Mouse (Mus musculus) myocyte (in vitro differentiated cells): ENCODE data around the gene Slc44a1. TPM values are rescaled to one million over a fixed set of nuclear protein-coding genes. Genes with fewer than 3 reads are reported as not detected.

Experiments used
- H3K27me3 ChIP-seq: one replicate; pipeline ENCODE4 v1.6.1; 2011; ENCODE audit not compliant: control insufficient read depth, insufficient read depth, insufficient read length
- H3K36me3 ChIP-seq: one replicate; pipeline ENCODE4 v1.6.1; 2011; ENCODE audit not compliant: control insufficient read depth, insufficient read depth
- H3K4me2 ChIP-seq: one replicate; pipeline ENCODE4 v1.6.1; 2011; ENCODE audit warnings: low read depth, control low read depth
- H3K4me3 ChIP-seq: one replicate; pipeline ENCODE4 v1.5.1; 2011; ENCODE audit warnings: mild to moderate bottlenecking, control low read depth, moderate library complexity
- H3K79me2 ChIP-seq: one replicate; pipeline ENCODE4 v1.6.1; 2011; ENCODE audit not compliant: control insufficient read depth, insufficient read depth
- H3ac ChIP-seq: one replicate; pipeline ENCODE4 v1.6.1; 2011; ENCODE audit not compliant: control insufficient read depth, insufficient read length
- CEBPB ChIP-seq: IDR thresholded peaks from 2 replicates; pipeline ENCODE4 v1.6.1; 2011; ENCODE audit warnings: mild to moderate bottlenecking, moderate library complexity; ENCODE audit not compliant: poor library complexity, insufficient read depth, severe bottlenecking
- E2F4 ChIP-seq: IDR thresholded peaks from one replicate; pipeline ENCODE4 v1.6.1; 2011; ENCODE audit warnings: mild to moderate bottlenecking, control low read depth, moderate library complexity; ENCODE audit not compliant: insufficient read depth
- MAX ChIP-seq: IDR thresholded peaks from one replicate; pipeline ENCODE4 v1.6.1; 2011; ENCODE audit warnings: low read depth, mild to moderate bottlenecking, control low read depth
- MYOD1 ChIP-seq, 3 experiments: IDR thresholded peaks; one replicate each; pipeline ENCODE4 v1.6.1; 2011; ENCODE audit warnings: control low read depth in 2 of 3, low read depth in 2 of 3, mild to moderate bottlenecking in 2 of 3, moderate library complexity in 1 of 3; ENCODE audit not compliant: insufficient read length in 2 of 3, control insufficient read depth in 1 of 3
- MYOG ChIP-seq, 3 experiments: IDR thresholded peaks; one replicate each; pipeline ENCODE4 v1.6.1; 2011; ENCODE audit warnings: control low read depth in 2 of 3, low read depth in 2 of 3, mild to moderate bottlenecking in 2 of 3; ENCODE audit not compliant: insufficient read length in 2 of 3, control insufficient read depth in 1 of 3, insufficient read depth in 1 of 3
- POLR2A ChIP-seq: IDR thresholded peaks from one replicate; pipeline ENCODE4 v1.6.1; 2011; ENCODE audit warnings: low read depth, mild to moderate bottlenecking, control low read depth, moderate library complexity; ENCODE audit not compliant: insufficient read length
- POLR2AphosphoS2 ChIP-seq: IDR thresholded peaks from one replicate; pipeline ENCODE4 v1.6.1; 2011; ENCODE audit warnings: low read depth, control low read depth; ENCODE audit not compliant: insufficient read length
- REST ChIP-seq: IDR thresholded peaks from one replicate; pipeline ENCODE4 v1.6.1; 2011; ENCODE audit warnings: mild to moderate bottlenecking, control low read depth, moderate library complexity; ENCODE audit not compliant: insufficient read depth, insufficient read length
- SRF ChIP-seq: IDR thresholded peaks from one replicate; pipeline ENCODE4 v1.6.1; 2011; ENCODE audit warnings: low read depth; ENCODE audit not compliant: control insufficient read depth, insufficient read length
- TCF12 ChIP-seq: IDR thresholded peaks from one replicate; pipeline ENCODE4 v1.6.1; 2011; ENCODE audit warnings: mild to moderate bottlenecking, control low read depth; ENCODE audit not compliant: poor library complexity, insufficient read depth, severe bottlenecking
- TCF3 ChIP-seq: IDR thresholded peaks from one replicate; pipeline ENCODE4 v1.6.1; 2011; ENCODE audit warnings: low read depth, control low read depth; ENCODE audit not compliant: insufficient read length
- USF1 ChIP-seq: IDR thresholded peaks from one replicate; pipeline ENCODE4 v1.6.1; 2011; ENCODE audit warnings: low read depth, mild to moderate bottlenecking, control low read depth, moderate library complexity
- polyA plus RNA-seq: library from polyadenylated mRNA; unstranded; fragments of >200 nt; fragmentation: generic; extraction: Trizol; gene quantifications from one replicate; pipeline ENCODE4 v1.2.1, GENCODE M21; 2012; ENCODE audit warnings: missing spikeins

Gene Slc44a1
- polyA plus RNA-seq, 1 experiment = 43.7 TPM

DNA sequence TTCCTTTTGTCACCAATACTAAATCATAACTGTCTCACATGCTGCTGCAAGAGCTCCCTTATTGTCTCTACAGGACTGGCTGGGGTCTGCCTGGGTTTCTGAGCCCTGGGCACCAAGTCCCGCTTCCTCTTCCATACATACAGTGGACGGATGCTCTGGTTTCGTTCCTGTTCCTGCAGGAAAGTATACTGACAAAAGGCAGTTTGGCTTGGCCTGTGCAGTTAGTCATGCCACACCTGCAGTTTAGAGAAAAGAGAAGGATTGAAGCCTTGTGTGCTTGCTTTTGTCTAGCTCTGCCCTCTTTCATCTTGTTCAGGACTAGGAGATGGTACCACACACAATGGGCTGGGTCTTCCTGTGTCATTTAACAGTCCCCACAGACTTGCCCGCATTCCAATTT, 149.3 kb downstream of the Slc44a1 start:
- no peaks in the 10 kb centered on the region for H3K36me3 ChIP-seq
- H3K4me3 ChIP-seq = no peak overlapping the region
- H3K4me2 ChIP-seq = no peak overlapping the region
- no peak overlapping the region for H3ac ChIP-seq
- no peaks in the 10 kb centered on the region for H3K27me3 ChIP-seq
- H3K79me2 ChIP-seq = no peaks in the 10 kb centered on the region
- no peak for TF ChIP-seq SRF
- TF ChIP-seq REST = no peak
- TF ChIP-seq TCF12 = no peak
- TF ChIP-seq MAX = no peak
- TF ChIP-seq MYOG (IDR thresholded peaks at IDR 0.05; ENCODE audit: control insufficient read depth in 1 of 3, insufficient read depth in 1 of 3, insufficient read length in 2 of 3, low read depth in 2 of 3) = no peak
- TF ChIP-seq POLR2A = no peak
- TF ChIP-seq POLR2AphosphoS2 = no peak
- TF ChIP-seq CEBPB = no peak
- no peak for TF ChIP-seq TCF3
- no peak for TF ChIP-seq E2F4
- TF ChIP-seq MYOD1 (IDR thresholded peaks at IDR 0.05; ENCODE audit: control insufficient read depth in 1 of 3, insufficient read length in 2 of 3, low read depth in 2 of 3) = no peak
- no peak for TF ChIP-seq USF1

DNA sequence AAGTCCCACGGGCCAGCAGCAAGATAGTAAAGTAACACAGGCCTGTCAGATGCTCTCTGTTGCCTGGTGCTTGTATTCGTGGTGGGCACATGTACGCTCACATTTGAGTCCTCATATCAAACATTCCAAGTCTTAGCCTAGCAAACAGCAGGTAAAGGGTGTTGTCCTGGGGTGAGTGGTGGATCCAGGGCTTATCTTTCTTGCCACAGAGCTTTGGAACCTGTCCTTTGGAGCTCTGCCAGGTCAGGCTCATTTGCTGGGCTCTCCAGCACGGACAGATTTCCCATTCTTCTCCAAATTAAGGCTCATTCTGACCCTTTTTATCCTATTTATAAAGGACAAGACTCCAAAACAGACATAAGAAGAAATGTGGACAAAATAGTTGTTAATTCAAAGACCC, 149.9 kb downstream of the Slc44a1 start:
- H3ac ChIP-seq = no peak overlapping the region
- no peak overlapping the region for H3K4me2 ChIP-seq
- no peaks in the 10 kb centered on the region for H3K79me2 ChIP-seq
- no peak overlapping the region for H3K4me3 ChIP-seq
- H3K27me3 ChIP-seq = no peaks in the 10 kb centered on the region
- no peaks in the 10 kb centered on the region for H3K36me3 ChIP-seq
- TF ChIP-seq E2F4 (no peak), SRF (no peak), MYOG (IDR thresholded peaks at IDR 0.05; ENCODE audit: control insufficient read depth in 1 of 3, insufficient read depth in 1 of 3, insufficient read length in 2 of 3, low read depth in 2 of 3) (no peak), POLR2AphosphoS2 (no peak)

DNA sequence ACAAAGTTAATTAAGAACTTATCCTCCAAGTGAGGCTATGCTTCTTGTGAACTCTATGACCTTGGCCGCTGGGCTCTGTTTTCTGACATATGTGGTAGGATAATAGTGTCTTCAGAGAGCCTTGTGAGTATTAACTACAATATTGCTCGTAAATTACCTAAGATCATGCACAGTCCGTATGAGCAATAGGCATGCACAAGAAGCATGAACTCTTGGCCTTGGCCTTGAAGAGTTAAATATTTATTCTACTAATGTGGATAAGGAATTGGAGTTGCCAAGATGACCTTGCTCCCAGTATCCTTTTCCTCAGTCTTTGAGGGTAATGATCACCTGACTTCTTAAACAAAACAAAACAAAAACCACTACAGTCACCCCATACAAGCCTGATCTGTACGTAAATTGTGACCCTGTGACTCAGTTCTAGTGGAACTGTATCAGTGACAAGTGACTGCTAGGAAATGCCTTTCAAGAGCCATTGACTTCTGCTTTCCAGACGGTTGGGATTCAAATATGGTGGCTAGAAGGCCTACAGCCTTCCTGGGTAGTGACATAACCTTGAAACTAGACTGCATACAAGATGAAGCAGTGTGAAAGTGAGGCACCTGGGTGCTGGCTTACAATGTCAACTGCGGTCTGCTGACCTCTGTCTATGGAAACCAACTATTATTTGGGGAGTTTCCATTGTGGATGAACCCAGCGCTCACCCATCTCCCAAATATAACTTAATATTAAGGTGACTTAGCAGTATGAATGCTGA, 150.7 kb downstream of the Slc44a1 start:
- no peaks in the 10 kb centered on the region for H3K27me3 ChIP-seq
- no peak overlapping the region for H3K4me3 ChIP-seq
- no peak overlapping the region for H3ac ChIP-seq
- no peaks in the 10 kb centered on the region for H3K79me2 ChIP-seq
- H3K4me2 ChIP-seq = no peak overlapping the region
- no peaks in the 10 kb centered on the region for H3K36me3 ChIP-seq
- TF ChIP-seq TCF3 (no peak), POLR2A (no peak), MYOG (IDR thresholded peaks at IDR 0.05; ENCODE audit: control insufficient read depth in 1 of 3, insufficient read depth in 1 of 3, insufficient read length in 2 of 3, low read depth in 2 of 3) (no peak), TCF12 (no peak), SRF (no peak), MAX (no peak), POLR2AphosphoS2 (no peak), USF1 (no peak), MYOD1 (IDR thresholded peaks at IDR 0.05; ENCODE audit: control insufficient read depth in 1 of 3, insufficient read length in 2 of 3, low read depth in 2 of 3) (no peak), E2F4 (no peak), REST (no peak), CEBPB (no peak)

DNA sequence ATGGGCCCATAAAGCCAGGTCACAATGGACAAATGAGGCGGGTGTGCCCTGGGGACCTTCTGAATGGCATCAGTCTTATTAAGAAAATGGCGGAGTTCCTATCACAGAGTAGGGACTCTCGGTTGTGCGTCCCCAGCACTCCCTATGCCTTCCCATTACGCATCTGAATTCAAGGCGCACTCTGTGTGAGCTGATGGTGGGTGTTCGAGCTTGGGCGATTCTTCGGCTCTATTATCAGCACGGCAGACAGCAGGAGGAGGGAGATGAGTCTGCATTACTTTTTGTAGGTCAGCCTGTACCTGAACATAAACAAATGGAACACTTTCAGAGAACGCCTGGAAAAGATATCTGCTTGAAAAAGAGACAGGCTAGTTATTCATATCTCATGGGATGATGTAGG, 151.3 kb downstream of the Slc44a1 start:
- Histone ChIP-seq H3ac (no peak overlapping the region), H3K27me3 (no peaks in the 10 kb centered on the region), H3K4me2 (no peak overlapping the region), H3K79me2 (no peaks in the 10 kb centered on the region), H3K4me3 (no peak overlapping the region), H3K36me3 (no peaks in the 10 kb centered on the region)
- TF ChIP-seq POLR2AphosphoS2 (no peak), USF1 (no peak), E2F4 (no peak), SRF (no peak), REST (no peak), MAX (no peak), TCF3 (no peak), CEBPB (no peak), MYOG (IDR thresholded peaks at IDR 0.05; ENCODE audit: control insufficient read depth in 1 of 3, insufficient read depth in 1 of 3, insufficient read length in 2 of 3, low read depth in 2 of 3) (no peak), POLR2A (no peak), TCF12 (no peak), MYOD1 (IDR thresholded peaks at IDR 0.05; ENCODE audit: control insufficient read depth in 1 of 3, insufficient read length in 2 of 3, low read depth in 2 of 3) (no peak)

DNA sequence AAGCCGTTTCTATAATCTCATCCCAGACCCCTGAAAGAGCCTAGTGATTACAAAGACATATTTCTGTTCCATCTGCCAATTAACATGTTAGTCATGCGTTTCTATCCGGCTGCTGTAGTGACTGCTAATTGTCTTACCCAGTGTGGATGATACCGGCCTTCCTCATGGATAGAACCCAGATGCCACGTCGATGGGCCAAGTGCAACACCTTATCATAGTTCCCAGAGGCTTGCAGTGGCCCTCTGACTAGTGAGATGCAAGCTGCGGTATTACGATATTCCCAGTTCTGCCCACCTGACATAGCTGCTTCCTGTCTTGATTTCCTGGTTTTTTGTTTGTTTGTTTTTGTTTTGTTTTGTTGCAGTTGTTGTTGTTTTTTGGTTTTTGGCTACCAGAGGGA, 151.7 kb downstream of the Slc44a1 start:
- Histone ChIP-seq H3K79me2 (no peaks in the 10 kb centered on the region), H3K4me2 (no peak overlapping the region), H3K4me3 (no peak overlapping the region), H3K27me3 (no peaks in the 10 kb centered on the region), H3ac (no peak overlapping the region), H3K36me3 (no peaks in the 10 kb centered on the region)
- TF ChIP-seq MAX = no peak
- no peak for TF ChIP-seq TCF3
- TF ChIP-seq POLR2A = no peak
- no peak for TF ChIP-seq E2F4
- no peak for TF ChIP-seq SRF
- TF ChIP-seq USF1 = no peak
- no peak for TF ChIP-seq POLR2AphosphoS2
- TF ChIP-seq TCF12 = no peak
- no peak for TF ChIP-seq MYOG (IDR thresholded peaks at IDR 0.05; ENCODE audit: control insufficient read depth in 1 of 3, insufficient read depth in 1 of 3, insufficient read length in 2 of 3, low read depth in 2 of 3)
- TF ChIP-seq CEBPB = no peak
- TF ChIP-seq MYOD1 (IDR thresholded peaks at IDR 0.05; ENCODE audit: control insufficient read depth in 1 of 3, insufficient read length in 2 of 3, low read depth in 2 of 3) = no peak
